Mouse (Mus musculus) activated CD4-positive, CD25-positive, alpha-beta regulatory T cell, adult 4 months (primary cell): ENCODE results near the gene Ctsf. TPM values are rescaled to one million over a fixed set of nuclear protein-coding genes. Genes with fewer than 3 reads are reported as not detected.
"Not testable (repeated sequence)": the region's sequence is repeated elsewhere in the genome, so short reads cannot be mapped to it uniquely, and the experiment has no call there.

Experiments used
- ATAC-seq: one replicate; pipeline ENCODE4 v1.8.0; 2017
- polyA plus RNA-seq, 2 experiments: library from polyadenylated mRNA; unstranded; fragments of 100-300 nt; shearing (Covaris generic); gene quantifications; one replicate each; pipeline ENCODE4 v1.2.1; 2017

The Ctsf gene
- polyA plus RNA-seq, result under 1 TPM; 0.66 to 0.67 TPM

GRCm38 (mm10) chr19:4854552-4855469, at the start of gene Ctsf:
Gene Ctsf (plus strand): TSS chr19:4855130.
- ATAC-seq, result no peak

GRCm38 (mm10) chr19:4810309-4810708, 44.6 kb upstream of the Ctsf start:
- no peak for ATAC-seq

GRCm38 (mm10) chr19:4810746-4811062, 44.2 kb upstream of the Ctsf start:
- ATAC-seq, result peak; percentile 30

- ATAC-seq, result peak; percentile 94
Measured at GRCm38 (mm10) chr19:4811063-4811908, 43.6 kb upstream of the Ctsf start, which contains the start of the genes Gm21992 and Rbm14. Gene Gm21992 (minus strand): TSS chr19:4811612. Gene Rbm14 (minus strand): TSS chr19:4811634.

GRCm38 (mm10) chr19:4811909-4812242, 43.1 kb upstream of the Ctsf start:
- ATAC-seq, result no peak

GRCm38 (mm10) chr19:4812334-4812949, 42.5 kb upstream of the Ctsf start:
- ATAC-seq, result not testable (repeated sequence)

GRCm38 (mm10) chr19:4813015-4813414, 41.9 kb upstream of the Ctsf start:
- no peak for ATAC-seq

- ATAC-seq, result no peak
Measured at GRCm38 (mm10) chr19:4817182-4817835, 37.6 kb upstream of the Ctsf start.

GRCm38 (mm10) chr19:4820678-4821303, 34.1 kb upstream of the Ctsf start:
- no peak for ATAC-seq

GRCm38 (mm10) chr19:4828444-4829114, 26.4 kb upstream of the Ctsf start:
- no peak for ATAC-seq

- ATAC-seq, result no peak
Measured at GRCm38 (mm10) chr19:4829156-4829555, 25.8 kb upstream of the Ctsf start.

GRCm38 (mm10) chr19:4833977-4834376, 21.0 kb upstream of the Ctsf start:
- ATAC-seq, result no peak

- no peak for ATAC-seq
Measured at GRCm38 (mm10) chr19:4836096-4836495, 18.8 kb upstream of the Ctsf start.

- ATAC-seq, result no peak
Measured at GRCm38 (mm10) chr19:4837049-4837448, 17.9 kb upstream of the Ctsf start.

GRCm38 (mm10) chr19:4838526-4839140, 16.3 kb upstream of the Ctsf start:
- no peak for ATAC-seq

- peak; percentile 96 for ATAC-seq
Measured at GRCm38 (mm10) chr19:4839149-4839548, 15.8 kb upstream of the Ctsf start, which contains the start of the genes Ccs and Ccdc87. Gene Ccs (minus strand): TSS chr19:4839332. Gene Ccdc87 (plus strand): TSS chr19:4839366.

- ATAC-seq, result no peak
Measured at GRCm38 (mm10) chr19:4840848-4841247, 14.1 kb upstream of the Ctsf start.

- peak; percentile 24 for ATAC-seq
Measured at GRCm38 (mm10) chr19:4842611-4843010, 12.3 kb upstream of the Ctsf start.

- no peak for ATAC-seq
Measured at GRCm38 (mm10) chr19:4845846-4846245, 9.1 kb upstream of the Ctsf start.

- peak; percentile 65 for ATAC-seq
Measured at GRCm38 (mm10) chr19:4847490-4847889, 7.4 kb upstream of the Ctsf start.

GRCm38 (mm10) chr19:4849800-4850199, 5.1 kb upstream of the Ctsf start:
- ATAC-seq, result no peak
